Mouse (Mus musculus): ENCODE measurements at regions not wholly inside any gene's neighbourhood (a gene's known extent, or its start where the extent isn't known, plus 50 kb on each side); places are given as distances from the start of the nearest gene placed in this dataset.
"Not testable (repeated sequence)": the region's sequence is repeated elsewhere in the genome, so short reads cannot be mapped to it uniquely, and the experiment has no call there.

- WGBS = 66% methylated on average over 3 of the region's 3 CpGs
- H3K27me3 ChIP-seq (ENCODE audit: control insufficient read depth, insufficient read depth, low read length); H3K27ac ChIP-seq (ENCODE audit: insufficient read depth, low read depth, low read length); H3K36me3 ChIP-seq (ENCODE audit: control insufficient read depth, insufficient read depth, low read length); H3K4me1 ChIP-seq (ENCODE audit: control insufficient read depth, insufficient read depth, insufficient read length, low read length); H3K4me3 ChIP-seq (ENCODE audit: low read depth, low read length): not testable (repeated sequence)
Observed at GRCm38 (mm10) chr13:66802558-66802957, 102.2 kb upstream of the Gm10767 start.

DNA sequence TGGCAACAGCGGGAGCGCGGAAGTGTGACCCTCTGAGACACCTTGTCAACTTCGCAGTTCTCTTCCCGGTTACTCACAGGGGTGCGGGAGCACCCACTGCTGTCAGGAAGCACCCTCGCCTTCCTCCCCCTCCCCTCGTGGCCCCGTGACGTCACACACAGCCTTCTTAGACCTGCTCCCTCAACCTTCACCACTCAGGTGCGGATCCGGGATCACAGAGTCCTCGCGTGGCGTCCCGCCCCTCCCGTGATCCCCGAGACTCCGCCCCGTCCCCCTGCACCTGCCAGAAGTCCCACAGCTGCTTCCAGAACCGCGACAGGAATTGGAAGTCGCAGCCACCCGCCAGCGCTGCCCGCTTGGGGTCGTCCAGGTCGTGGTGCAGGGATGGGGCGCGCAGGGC lies 97.1 kb upstream of the Gm10767 start:
- H3K36me3 ChIP-seq (ENCODE audit: control insufficient read depth, insufficient read depth, low read length); H3K27ac ChIP-seq (ENCODE audit: insufficient read depth, low read depth, low read length); H3K27me3 ChIP-seq (ENCODE audit: control insufficient read depth, insufficient read depth, low read length); H3K4me1 ChIP-seq (ENCODE audit: control insufficient read depth, insufficient read depth, insufficient read length, low read length): not testable (repeated sequence)
- H3K4me3 ChIP-seq (ENCODE audit: low read depth, low read length) = peak overlapping the region; percentile 31; the same call in 1 of the 2 replicates
- 14% methylated on average over 30 of the region's 30 CpGs for WGBS

Measured in small intestine, adult 2 months (tissue).